Mouse (Mus musculus): ENCODE results near the gene Rsph1.
"Not testable (repeated sequence)": the region's sequence is repeated elsewhere in the genome, so short reads cannot be mapped to it uniquely, and the experiment has no call there.

Rsph1 gene

DNA sequence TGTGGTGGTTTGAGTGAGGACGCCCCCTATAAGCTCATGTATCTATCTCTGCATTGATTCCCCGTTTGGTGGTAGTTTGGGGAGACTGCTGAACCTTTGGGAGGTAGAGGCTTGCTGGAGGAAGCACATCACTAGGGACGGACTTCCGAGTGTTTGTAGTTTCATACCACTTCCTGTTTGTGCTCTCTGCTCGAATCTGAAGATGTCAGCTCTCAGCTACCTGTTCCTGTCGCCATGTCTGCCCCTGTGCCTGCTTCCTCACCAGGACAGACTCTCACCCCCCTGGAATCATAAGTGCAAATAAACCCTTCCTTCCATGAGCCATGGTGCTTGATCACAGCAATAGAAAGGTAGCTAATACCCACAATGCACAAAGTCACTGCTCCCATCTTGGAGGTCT lies 2.0 kb downstream of the Rsph1 start:
- DNase-seq = no peak

DNA sequence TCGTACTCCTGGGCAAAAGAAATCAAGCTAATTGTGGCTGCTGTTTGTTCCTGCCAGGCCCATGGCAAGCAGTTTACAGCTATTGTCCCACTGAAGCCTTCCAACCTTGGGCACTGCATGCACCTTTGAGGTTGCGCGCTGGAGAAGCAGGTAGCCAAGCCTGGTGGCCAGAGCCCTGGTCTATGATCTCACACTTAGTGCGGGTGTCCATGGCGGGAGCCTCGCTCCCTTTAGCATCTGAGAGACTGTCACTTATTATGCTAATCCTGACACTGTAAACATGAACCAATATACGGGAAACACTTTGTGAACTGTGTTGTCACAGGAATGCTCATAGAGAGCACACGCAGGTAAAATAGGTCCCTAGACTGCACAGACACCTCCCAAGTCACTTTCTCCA lies 3.6 kb downstream of the Rsph1 start:
- no peak for DNase-seq

DNA sequence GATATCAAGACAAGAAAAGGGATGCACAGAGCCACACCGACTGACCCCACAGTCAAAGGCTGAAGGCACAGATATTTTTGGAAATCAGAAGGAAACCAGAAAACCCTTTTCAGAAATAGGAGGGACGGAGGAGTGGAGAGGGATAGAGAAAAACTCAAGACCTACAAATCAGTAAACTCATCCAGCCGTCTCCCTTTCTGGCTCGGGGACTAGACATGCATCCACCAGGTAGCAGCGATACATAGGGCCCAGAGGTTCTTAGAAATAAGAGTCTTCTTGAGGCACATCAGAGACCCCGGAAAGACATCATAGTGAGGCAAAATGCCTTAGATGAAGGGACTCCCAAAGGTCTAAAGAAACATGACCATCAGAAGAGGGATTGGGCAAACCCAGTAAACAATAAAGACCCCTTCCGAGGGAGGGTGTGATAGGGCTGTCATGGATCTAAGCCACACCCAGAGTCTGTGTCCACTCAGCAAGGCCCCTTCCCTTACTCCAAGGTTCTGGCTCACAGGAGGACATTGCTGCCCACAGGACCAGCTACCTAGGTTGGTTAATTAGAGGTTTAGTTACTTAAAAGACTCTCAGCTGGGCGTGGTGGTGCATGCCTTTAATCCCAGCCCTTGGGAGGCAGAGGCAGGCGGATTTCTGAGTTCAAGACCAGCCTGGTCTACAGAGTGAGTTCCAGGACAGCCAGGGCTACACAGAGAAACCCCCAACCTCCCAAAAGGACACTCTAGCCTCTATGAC lies 4.6 kb downstream of the Rsph1 start:
- no peak for DNase-seq

DNA sequence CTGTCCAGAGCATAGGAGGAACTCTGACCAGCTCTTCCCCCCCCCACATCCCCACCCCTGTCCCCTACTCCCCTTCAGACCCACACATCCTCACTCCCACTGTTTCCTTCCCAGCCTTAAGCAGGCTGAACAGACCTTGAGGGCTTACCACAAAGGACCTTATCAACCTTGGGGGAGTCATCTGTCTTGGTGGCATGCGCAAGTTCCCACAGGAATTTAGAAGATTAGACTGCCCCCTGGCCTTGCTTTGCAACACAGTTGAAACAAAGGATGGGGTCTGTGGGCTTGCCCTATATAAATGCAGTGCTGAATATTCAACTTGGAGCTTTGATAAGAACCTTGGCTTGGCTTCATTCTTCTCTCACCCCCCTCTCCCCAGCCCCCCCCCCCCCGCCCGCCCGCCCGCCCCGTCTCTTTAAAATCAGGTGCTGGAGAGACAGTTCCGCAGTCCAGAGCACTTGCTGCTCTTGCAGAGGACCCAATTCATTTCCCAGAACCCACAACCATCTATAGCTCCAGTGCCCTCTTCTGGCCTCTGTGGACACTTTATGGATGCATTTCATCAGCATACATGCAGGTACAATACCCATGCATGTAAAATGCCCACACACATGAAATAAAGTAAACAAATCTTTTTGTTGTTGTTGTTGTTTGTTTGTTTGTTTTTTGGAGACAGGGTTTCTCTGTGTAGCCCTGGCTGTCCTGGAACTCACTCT lies 5.9 kb downstream of the Rsph1 start:
- DNase-seq = no peak

GRCm38 (mm10) chr17:31270736-31271135 lies 6.4 kb downstream of the Rsph1 start:
- not testable (repeated sequence) for DNase-seq

- no peak for DNase-seq
Measured at GRCm38 (mm10) chr17:31270246-31270645, 6.9 kb downstream of the Rsph1 start.

- DNase-seq = no peak
Measured at GRCm38 (mm10) chr17:31269761-31270160, 7.4 kb downstream of the Rsph1 start.

GRCm38 (mm10) chr17:31268016-31268415 lies 9.2 kb downstream of the Rsph1 start:
- no peak for DNase-seq

DNA sequence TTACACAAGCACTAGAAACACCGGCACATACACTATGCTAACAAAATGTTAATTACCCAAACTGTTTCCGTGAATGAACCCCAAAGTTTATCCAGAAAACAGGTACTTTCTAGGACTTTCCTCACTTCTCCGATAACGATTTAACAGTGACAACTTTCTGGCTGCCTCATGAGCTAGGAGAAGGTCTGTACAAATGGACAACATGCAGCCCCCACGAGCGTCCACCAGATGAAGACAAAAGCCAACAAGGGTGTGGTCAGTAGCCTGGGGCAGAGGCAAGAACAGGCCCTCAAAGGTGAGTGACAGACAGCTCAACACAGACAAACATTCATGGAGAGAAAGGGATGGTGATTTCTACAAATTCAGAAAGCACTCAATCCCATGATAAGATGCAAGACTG lies 9.6 kb downstream of the Rsph1 start:
- DNase-seq = no peak

DNA sequence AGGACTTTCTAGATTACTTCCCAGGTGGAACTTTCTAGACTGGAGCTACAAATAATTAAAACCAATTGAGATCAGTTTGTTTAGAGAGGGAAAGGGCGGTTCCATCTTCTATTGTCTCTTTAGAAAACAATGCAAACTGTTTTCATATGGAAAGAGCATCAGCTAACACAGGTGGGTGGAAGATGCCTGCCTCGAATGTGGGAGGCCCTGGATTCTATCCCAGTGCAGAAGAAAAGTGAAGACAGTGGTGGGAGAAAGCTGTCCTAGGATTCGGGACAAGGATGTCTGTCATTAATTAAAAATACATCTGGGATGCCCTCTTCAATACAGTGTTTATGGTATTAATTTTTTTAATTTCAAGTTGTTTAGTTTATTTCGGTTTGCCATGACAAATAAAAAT lies 10.0 kb downstream of the Rsph1 start:
- DNase-seq = no peak

DNA sequence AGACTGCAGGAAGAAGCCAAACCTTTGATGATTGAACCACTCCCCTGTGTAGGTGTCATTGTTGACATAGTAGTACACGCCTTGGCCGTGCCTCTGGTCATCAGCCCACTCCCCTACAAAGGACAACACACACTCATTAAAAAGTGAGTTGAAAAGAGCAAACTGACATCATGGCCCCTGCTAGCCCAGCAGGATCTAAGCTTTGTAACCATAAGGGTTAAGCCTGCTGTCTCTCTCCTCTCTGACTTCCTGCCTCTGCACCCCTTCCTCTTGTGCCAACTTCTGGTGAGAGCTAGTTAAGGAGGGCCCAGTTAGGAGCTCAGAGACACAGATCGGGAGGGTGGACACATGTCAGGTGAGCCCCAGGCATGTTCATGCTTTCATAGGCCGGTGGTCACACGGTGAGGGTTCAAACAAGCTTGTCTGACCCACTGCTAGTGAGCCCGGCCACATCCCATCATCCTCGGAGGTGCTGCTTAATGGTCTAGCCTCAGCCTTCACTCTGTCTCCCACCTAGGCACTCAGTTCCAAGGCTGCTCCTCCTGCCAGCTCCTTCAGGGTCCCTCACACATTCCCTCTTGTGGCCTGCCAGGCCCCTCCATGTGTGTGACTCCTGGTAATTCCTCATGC lies 10.7 kb downstream of the Rsph1 start:
- DNase-seq = no peak

DNA sequence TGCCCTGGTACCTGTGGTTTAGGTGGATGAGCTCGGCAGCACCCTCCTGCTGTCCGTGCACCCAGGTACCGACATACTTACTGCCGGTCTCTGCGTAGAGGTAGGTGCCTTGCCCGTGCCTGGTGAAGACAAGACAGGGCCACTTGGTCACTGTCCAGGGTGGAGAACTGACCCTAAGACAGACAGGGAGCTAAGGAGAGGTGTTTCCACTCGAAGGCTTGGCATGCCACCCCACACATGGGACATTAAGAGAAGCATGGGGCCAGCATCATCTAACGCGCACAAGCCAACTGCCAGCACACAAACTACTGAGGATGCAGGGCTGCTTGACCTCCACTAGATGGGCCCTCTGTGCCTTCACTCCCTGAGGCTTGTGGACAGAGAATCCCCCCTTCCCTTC lies 11.4 kb downstream of the Rsph1 start:
- DNase-seq = no peak

DNA sequence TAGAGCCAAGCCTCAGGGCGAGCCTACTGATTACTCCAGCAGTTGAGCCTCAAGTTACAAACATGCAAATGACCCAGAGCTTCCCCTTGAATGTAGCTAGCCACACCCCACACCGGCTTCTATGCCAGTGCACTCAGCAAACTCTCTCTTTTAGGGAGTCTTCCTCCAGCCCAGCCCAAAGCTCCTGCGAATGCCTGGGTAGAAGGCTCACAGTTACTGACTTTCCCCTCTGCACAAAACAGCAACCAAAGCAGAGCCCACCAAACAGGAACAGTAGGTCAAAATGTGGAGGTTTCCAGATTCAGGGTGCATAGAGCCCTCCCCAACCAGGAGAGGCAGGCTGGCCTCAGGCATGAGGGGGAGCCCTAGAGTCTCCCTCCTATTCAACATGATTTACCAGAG lies 12.0 kb downstream of the Rsph1 start:
- DNase-seq = no peak

DNA sequence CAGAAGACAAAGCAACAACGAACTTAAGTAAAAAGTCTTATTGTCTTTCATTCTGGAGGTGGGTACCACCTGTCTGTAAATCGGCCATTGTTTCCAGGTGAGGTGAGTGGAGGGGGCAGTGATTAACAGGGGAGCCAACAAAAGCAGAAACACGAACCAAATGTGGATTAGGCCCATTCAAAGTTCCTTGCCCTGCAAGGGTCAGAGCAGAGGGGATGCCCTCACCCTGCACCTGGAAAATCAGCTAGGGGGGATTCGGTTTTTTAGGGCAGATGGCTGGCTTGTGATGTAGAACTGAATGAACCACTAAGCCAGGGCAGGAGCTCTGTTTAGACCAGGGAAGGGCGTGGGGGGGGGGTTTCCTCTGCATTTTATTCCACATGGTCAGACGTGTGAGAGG lies 12.8 kb downstream of the Rsph1 start:
- no peak for DNase-seq

DNA sequence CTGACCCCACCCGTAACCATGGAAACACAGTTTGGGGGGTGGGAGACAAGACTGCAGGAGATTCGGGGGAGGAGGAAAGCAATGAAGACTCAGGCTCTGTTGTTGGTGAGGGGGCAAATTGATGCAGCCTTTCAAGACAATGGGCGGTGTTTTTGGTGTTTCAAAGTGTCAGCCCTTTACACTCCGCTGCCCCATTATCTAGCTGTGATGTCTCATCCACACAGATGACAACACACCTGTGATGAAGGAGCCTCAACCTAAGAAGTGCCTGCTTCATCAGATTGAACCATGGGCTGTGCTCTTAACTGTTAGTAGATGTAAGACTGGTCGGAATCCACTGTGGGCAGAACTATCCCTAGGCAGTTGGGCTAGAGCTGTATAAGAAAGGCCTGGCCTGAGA lies 13.4 kb downstream of the Rsph1 start:
- DNase-seq = no peak

GRCm38 (mm10) chr17:31262715-31263114 lies 14.5 kb downstream of the Rsph1 start:
- no peak for DNase-seq

GRCm38 (mm10) chr17:31261352-31261751 lies 15.8 kb downstream of the Rsph1 start:
- DNase-seq = no peak

DNA sequence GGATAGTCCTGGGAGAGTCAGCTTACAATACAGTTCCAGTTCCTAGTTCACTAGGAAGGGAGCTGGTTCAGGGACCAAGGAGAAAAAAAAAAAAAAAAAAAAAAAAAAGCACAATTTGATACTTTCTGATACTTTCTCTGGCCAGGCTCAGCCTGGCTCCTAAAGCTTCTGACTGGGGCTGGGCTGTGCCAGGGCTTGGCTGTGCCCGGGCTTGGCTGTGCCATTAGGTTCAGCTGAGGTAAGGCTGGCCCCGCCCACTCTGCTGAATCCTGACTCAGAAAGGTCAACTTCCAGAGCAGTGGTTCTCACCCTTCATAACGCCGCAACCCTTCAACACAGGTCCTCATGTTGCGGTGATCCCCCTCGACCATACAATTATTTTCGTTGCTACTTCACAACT lies 16.8 kb downstream of the Rsph1 start:
- DNase-seq = no peak

DNA sequence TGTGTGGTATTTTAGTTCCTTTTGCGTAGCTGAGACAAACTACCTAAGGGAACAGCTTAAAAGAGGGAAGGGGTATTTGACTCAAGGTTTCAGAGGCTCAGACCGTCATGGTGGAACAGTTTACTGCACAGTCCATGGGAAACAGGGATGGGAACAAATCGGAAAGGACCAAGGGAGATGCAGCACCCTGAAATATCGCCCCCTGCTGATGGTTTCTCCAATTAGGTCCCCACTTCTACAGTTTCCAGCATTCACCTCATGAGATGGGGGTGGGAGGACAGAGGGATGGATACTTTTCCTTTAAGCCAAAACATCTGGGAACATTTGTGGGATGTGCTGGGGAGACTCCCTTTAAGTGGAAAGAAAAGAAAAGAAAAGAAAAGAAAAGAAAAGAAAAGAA lies 17.4 kb downstream of the Rsph1 start:
- no peak for DNase-seq

- DNase-seq = no peak
Measured at GRCm38 (mm10) chr17:31259145-31259544, 18.0 kb downstream of the Rsph1 start.

DNA sequence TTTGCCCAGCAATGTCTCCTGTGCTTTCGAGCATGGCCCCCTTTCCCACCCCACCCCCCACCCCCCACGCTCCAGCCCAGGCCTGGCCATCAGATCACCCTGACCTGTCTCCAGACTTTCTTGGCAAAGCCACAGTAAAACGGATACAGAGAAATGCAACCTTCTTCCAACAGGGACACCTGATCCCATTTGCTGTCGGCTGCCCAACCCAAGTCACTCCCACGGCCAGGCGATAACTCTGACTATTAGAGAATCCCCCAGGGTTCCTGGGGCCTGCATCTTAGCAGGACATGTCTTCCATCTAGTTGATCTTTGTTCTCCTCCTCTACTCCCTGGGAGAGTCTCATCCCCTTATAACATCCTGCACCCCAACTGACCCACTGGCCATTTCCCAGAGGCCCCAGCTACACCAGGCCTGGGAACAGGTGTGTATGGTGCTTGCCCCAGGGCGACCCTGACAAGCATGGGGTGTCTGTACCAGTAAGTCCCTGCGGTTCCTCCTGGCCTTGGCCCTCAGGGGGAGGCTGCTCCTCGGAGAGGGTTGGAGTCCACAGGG lies 18.8 kb downstream of the Rsph1 start:
- DNase-seq = no peak

DNA sequence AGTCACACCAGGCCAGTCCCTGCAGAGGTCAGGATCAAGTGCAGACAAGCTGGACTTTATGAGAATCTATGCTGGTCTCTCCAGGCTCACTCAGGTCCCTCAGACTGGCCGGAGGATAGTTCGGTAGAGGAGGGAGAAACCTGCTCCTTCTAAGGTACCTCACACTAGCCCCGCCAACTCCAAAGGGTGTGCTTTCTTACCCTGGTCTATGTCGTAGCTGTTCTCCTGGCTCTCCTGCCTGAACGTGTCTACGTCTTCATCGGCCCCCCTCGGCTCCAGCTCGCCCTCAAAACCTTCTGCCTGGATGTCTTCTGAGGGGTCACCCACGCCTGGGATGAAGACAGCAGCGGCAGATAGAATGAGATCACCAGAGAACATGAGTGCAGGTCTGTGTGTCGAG lies 19.3 kb downstream of the Rsph1 start:
- no peak for DNase-seq

DNA sequence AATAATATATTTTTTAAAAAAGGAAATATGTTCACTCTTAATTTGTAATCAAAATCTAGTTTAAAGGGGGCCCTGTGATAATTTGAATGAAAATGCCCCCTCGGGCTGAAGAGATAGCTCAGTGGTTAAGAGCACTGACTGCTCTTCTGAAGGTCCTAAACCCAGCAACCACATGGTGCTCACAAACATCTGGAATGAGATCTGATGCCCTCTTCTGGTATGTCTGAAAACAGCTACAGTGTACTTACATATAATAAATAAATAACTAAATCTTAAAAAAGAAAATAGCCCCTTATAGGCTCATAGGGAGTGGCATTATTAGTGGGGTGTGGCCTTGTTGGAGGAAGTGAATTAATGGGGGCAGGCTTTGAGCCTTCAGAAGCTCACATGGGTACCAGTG lies 20.0 kb downstream of the Rsph1 start:
- DNase-seq = no peak

GRCm38 (mm10) chr17:31254463-31254931 lies 22.7 kb downstream of the Rsph1 start:
- peak; percentile 91 for DNase-seq

All from cerebellum, adult 8-10 months (tissue).